Mouse (Mus musculus) 416B (cell line): Measurements from ENCODE around the gene Gm21969.

Experiments used
- DNase-seq: peaks from one replicate; pipeline ENCODE4 v3.0.0; 2011; ENCODE audit warnings: low read depth

The Gm21969 gene

DNA sequence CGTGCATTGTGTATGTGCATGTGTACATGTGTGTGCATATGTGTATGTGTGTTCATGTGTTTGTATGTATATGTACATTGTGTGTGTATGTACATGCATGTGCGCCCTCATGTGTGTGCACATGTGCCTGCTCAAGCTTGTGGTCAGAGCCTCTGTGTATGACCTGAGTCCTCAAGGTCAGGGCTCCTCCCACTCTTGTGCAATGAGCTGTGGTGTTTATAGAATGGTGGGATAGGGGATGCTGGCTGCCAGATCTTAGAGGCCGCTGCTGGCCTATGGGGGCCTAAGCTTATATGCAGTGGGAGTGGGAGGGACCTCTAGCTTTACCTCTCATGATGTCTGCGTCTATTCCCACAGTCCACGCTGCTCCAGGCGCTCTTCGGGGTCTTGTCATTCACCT lies 17.3 kb upstream of the Gm21969 start:
- peak; percentile 24 for DNase-seq

GRCm38 (mm10) chr4:139587370-139587769 lies 15.6 kb upstream of the Gm21969 start:
- no peak for DNase-seq

GRCm38 (mm10) chr4:139587773-139588172 lies 15.2 kb upstream of the Gm21969 start:
- no peak for DNase-seq

DNA sequence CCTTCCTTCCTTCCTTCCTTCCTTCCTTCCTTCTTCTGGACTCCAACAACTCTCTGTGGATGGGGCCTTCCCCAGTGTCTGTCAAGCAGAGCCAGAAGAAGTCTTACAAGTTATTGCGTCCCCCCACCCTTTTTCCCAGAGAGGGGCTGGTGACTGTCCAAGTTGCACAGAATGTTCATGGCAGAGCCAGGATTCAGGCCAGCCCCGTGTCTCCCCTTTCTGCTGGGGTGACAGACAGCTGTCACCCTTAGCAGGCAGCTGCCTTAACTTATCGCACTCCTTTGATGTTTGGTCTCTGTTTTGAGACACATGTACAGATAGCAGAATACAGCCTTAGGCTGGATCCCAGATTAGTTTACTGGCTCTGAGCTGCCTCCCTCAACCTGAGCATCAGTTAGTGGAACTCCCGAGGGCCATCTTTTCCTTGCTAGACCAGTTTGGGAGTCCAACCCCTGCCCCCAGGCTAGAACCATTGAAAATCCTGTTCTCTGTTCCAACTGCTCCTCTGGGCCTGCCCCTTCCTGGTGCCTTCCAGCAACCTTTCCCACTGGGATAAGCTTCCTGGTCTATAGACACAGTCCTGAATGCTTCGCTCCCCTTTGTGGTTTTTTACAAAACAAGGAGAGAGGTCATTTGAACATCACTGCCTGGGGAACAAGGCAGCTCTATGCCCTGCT lies 13.5 kb upstream of the Gm21969 start:
- DNase-seq, result no peak

DNA sequence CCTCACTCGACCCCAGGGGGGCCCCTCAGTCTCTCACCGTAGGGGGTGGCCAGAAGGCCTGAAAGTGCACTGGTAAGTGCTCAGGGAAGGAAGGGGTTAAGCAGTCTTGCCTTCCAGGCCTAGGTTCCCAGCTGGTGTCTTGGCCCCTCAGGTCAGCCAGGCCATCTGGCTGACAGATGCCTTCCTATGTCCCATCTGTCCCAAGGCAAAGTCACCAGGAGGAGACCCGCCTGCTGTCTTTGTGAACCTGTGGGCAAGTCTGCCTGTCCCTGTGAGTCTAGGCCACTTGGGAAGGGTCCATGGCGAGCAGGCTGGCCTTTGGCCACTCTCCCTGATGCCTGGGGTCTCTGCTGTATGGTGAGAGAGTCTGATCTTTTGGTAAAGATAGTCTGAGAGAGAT lies 12.5 kb upstream of the Gm21969 start:
- no peak for DNase-seq

DNA sequence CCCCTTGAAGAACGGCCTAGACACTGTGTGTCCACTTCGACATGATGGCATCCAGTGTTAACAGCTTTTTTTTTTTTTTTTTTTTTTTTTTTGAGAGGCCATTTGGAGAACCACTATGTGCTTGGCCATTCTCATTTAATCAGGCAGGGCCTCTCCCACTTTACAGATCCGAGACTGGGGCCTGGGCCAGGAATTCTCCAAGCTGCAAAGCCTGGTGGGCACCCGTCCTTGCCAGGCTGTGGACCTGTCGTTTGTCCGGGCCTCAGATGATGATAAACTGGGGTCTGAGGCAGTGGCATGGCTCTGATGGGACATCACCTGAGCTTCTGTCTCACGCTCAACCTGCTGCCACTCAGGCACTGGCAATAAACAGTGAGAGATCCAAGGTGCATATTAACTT lies 10.1 kb upstream of the Gm21969 start:
- no peak for DNase-seq

GRCm38 (mm10) chr4:139593383-139593782 lies 9.6 kb upstream of the Gm21969 start:
- no peak for DNase-seq

- no peak for DNase-seq
These were observed 8.9 kb upstream of the Gm21969 start for GRCm38 (mm10) chr4:139594062-139594461.

GRCm38 (mm10) chr4:139596715-139597114 lies 6.3 kb upstream of the Gm21969 start:
- no peak for DNase-seq

DNA sequence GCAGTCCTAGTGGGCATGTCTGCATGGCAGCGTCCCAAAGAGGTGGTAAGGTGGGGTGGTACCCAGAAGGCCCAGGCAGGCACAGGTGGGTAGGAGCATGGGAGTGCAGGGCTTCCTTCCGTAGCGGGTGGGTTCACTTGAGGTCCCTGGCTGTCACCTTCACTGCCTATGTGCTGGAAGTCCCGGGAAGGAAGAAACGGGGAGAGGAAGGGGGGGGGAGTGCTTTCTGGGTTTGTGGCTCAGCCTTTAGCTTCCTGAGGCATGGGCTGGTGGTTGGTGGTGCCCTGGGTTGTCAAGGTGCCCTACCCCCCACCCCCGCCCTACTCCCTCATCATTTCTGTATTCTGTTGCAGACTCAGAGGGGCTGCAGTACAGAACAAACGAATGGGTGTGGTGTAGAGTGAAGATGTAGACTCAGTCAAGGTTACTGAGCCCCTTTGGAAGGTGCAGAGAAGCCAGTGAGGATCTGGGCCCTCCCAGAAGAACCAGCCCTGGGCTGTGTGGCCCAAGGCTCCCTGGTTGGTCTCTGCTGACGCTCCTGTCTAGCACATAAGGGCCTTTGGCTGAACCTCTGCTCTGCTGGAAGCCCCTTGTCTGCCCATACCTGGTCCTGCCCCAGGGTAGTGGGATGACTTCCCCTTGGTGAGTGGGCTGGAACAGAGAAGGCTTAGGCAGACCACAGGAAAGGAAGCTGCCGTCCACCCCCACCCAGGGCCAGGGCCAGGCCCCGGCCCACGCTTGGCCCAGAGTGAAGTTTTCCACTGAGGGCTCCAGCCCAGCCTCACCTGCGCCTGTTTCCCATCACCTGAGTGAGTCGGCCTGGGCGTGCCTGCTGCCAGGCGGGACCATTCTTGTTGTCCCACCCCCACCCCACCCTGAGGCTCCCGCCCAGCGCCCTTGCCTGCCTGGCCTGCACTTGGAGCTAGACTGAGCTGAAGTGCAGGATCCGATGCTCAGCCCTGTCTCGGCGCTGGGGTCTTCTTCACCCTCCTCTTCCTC lies 5.4 kb upstream of the Gm21969 start:
- peak; percentile 42 for DNase-seq

DNA sequence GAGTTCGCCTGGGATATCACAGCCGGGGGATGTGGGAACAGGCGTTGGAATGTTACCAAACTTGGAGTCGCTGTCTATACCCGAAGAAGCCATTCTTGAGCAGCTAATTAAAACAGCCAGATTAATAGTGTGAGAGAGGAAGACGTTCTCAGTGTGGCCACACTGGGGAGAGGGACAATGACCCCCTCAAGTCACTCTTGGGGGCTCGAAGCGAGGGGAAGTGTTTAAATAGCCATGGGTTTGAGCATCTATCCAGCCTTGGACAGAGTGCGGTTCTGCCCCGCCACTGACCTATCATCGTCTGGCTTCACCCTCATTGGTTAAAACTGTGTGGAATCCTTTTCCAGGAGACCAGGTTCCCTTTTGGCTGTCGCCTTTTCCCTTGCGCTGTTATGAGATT lies 4.6 kb upstream of the Gm21969 start:
- DNase-seq, result no peak

GRCm38 (mm10) chr4:139598950-139599518 lies 4.0 kb upstream of the Gm21969 start:
- peak; percentile 97 for DNase-seq

- DNase-seq, result peak; percentile 80
These were observed 1.2 kb upstream of the Gm21969 start for GRCm38 (mm10) chr4:139601519-139602356.

- no peak for DNase-seq
These were observed 2.2 kb downstream of the Gm21969 start for GRCm38 (mm10) chr4:139605216-139605615.

- DNase-seq, result no peak
These were observed 3.7 kb downstream of the Gm21969 start for GRCm38 (mm10) chr4:139606732-139607131.

DNA sequence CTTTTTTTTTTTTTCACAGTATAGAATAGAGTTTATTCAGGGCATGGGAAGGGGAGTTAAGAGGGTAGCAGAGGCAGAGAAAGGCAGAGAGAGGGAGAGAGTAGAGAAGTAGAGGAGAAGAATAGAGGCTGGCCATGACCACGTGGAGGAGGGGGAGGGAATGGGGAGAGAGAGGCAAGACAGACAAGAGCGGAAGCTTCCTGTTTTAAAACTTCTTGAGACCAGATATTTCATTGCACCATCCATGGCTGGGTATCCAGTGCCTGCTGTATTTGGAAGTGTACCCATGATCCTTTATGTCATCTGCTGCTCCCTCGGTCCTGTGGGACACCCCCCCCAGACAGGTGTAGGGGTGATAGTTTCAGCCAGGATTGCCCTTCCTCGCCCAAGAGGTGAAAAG lies 6.0 kb downstream of the Gm21969 start:
- no peak for DNase-seq

DNA sequence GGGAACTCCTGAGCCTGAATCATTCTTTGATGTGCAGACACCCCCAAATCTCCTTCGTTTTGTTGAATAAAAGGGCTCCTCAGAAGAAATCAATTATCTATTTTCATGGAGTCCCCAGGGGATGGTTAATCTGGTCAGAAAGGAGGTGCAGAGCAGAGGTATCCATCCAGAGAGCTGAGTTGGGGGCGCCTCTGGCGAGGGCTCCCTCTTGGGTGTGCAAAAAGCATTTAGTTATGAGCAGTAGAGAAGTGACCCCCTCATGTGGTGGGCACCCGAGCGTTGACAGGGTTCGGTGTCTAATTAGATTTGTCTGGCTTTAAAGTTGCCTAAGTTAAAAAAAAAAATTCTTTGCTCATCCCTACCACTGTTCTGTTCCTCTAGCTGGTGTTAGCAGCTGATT lies 8.0 kb downstream of the Gm21969 start:
- DNase-seq, result no peak

- peak; percentile 76 for DNase-seq
These were observed 8.6 kb downstream of the Gm21969 start for GRCm38 (mm10) chr4:139611542-139611953.

- no peak for DNase-seq
These were observed 11.7 kb downstream of the Gm21969 start for GRCm38 (mm10) chr4:139614524-139615260.

DNA sequence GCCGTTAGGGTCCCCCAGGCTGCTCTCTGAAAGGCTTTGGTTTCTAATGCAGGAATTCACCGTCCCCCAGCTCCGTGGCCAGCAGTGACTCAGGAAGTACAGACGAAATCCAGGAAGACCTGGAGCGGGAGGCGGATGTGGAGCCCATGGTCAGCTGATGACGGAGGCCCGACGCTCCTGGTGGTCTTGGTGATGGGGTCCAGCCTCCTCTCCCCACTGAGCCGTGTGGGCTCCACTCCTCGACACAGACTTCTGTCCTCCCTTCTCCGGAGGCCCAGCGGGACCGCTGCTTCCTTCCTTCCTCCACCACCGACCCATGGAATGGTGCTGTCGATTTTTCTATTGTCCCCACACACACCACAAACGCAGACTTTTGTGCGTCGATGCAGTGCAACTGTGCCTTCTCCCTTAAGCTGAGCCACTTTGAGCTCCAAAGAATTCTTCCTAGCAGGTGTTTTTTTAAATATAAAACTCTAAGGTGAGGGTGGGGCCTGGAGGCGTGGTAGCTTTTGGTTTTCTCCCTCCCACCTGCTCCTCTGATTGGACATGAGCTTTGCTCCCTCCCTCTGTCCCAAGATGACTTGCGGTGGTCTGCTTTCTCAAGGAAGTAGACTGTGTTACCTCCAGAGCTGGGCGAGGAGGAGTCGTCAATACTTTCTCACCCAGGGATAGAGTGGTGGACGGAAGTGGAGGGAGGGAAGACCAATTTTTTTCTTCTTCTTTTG lies 13.5 kb downstream of the Gm21969 start:
- peak; percentile 95 for DNase-seq

DNA sequence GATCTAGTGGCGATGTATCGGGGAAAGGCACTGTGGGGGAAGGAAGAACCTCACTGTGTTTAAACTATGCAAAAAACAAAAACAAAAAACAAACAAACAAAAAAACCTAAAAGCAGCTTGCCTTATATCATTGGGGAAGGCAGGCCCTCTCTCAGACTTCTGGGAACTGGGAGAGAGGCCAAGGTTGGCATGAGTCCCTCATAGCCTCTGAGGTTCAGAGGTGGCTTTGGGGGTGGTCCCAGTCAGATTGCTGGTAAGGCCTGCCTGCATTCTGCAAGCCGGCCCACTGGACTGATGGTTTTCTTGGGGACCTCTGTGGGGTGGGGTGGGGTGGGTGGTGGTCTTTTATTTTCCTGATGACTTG lies 14.0 kb downstream of the Gm21969 start:
- DNase-seq, result no peak
